Mouse (Mus musculus) embryonic fibroblast, embryonic 13.5 days (primary cell): ENCODE results near the gene Lgals1.

Experiments
- CTCF ChIP-seq: IDR thresholded peaks from 2 replicates; pipeline ENCODE4 v1.5.1; 2011; ENCODE audit warnings: mild to moderate bottlenecking, control low read depth, low read length, moderate library complexity, borderline replicate concordance; ENCODE audit not compliant: insufficient read depth
- POLR2A ChIP-seq: IDR thresholded peaks from 2 replicates; pipeline ENCODE4 v1.6.1; 2011; ENCODE audit warnings: low read depth, mild to moderate bottlenecking, control low read depth, low read length, moderate library complexity

DNA sequence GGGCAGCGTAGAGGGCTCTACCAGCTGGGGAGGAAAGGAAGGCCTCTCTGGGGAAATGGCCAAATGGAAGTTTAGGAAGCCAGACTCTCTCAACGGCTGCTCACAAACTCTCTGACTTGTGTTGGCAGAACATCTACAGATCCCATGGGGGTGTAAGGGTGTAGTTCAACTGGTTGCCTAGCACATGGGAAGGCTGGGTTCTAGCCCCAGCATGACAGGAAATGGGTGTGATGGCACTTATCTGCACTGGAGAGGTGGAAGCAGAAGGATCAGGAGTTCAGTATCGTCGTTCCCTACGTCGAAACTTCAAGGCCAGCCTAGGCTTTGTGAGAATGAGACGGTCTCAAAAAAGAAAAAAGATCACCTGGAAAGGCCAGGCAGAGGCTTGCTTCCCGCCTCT, 17.5 kb upstream of the Lgals1 start:
- TF ChIP-seq POLR2A, result no peak
- TF ChIP-seq CTCF, result no peak
